Mouse (Mus musculus) urinary bladder, postnatal 14 days (tissue): ENCODE results near the gene Tnpo2.

Experiments used
- DNase-seq: peaks from one replicate; pipeline ENCODE4 v3.0.0; 2021; ENCODE audit warnings: low spot score

Gene Tnpo2

GRCm38 (mm10) chr8:85027516-85027855 is 9.2 kb upstream of the Tnpo2 start:
- DNase-seq: no peak

DNA sequence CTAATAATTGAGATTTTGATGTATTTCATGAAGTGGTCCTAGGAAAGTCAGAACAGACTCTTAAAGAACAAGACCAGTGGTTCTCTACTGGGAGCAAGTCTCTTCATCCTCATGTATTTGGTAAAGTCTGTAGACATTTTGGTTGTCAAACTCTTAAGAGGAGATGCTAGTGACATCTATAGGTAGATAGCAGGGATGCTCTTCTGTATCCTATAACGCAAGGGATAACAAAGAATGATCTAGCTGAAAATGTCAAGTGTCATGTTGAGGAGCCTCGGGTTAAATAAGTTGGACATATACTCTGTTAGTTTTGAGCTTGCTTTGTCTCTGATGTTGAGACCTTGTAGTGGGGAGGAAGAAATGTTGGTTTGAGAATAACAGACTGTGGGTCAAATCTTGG is 8.8 kb upstream of the Tnpo2 start:
- no peak for DNase-seq

DNA sequence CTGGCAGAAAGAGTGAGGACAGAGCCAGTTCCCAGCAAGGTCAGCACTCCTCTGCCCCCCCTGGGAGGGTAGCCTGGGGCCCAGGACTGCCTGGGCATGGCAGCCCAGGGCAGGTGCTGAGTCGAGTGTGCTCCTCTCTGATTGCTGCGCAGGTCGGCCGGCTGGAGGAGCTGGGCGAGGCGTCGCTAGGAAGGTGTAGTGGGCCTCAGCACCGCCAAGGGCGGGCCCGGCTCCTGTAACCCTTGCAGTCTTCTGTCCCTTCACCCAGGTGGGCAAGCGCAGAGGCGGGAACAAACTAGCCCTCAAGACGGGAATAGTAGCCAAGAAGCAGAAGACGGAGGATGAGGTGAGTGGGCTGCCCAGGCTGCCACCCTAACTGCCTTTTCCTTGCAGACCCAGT is 7.4 kb upstream of the Tnpo2 start:
- DNase-seq: no peak

DNA sequence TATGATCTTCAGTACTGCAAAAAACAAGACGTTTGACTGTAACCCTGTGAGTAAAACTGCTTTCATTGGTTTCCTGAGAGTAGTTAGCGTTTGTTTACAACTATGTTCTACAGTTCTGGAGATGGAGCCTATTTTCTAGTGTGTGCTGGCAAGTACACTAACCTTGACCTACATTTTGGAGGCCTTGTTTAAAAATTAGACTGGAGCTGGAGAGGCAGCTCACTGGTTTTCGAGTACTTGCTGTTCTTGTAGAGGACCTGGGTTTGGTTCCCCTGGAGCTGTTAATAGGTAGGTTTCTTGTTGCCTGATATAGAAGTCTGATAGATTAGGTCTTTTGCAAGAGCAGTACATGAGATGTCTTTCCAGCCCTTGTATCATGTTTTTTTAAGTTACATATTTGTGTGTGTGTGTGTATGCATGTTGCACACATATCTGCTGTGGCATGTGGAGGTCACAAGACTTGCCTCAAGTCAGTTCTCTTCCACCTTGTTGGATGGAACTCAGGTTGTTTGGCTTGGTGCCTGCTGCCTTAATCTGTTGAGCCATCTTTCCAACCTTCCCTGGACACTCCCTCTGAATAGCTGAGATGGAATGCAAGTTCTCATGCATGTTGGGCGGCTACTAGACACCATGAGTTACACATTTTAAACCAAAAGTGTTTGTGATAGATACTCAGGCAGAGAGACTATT is 3.9 kb upstream of the Tnpo2 start:
- DNase-seq: peak; percentile 65

DNA sequence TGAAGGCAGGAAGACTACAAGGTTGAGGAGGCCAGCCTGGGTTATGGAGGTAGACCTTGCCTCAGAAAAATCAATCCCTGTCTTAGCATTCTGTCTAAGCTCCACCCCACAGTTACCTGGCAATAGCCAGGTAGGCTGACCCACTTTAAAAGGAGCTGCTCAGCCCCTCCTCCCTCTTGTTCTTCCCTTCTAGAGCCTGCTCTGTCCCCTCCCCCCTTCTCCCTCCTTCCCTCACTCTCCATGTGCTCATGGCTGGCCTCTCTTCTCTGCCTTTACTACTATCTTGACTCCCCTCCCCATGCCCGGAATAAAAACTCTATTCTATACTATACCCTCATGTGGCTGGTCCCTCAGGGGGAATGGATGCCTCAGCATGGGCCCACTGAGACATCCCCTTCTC is 2.8 kb upstream of the Tnpo2 start:
- DNase-seq: no peak

DNA sequence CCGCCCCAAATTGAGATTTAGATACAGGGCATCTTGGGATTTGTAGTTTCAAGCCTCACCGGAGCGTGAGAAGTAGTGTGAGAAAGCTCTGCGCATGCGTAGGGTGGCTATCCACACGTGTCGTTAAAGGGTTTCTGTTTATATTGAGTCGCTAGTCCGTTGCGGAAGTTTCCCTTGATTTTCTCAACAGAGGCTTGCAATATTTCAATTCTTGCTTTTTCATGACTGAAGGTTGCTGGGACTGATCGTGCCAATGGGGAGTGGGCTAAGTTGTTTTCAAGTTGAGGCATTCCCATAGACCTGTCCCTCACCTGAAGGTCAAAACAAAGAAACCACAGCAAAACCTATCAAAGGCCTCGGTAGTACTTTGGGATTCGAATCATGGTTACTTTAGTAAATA is 2.0 kb upstream of the Tnpo2 start:
- DNase-seq: peak; percentile 80

- no peak for DNase-seq
These were observed 1.5 kb upstream of the Tnpo2 start for GRCm38 (mm10) chr8:85035165-85035727.

- DNase-seq: no peak
These were observed 896 bp upstream of the Tnpo2 start for GRCm38 (mm10) chr8:85035728-85036310.

GRCm38 (mm10) chr8:85036381-85036717 is 366 bp upstream of the Tnpo2 start:
- DNase-seq: no peak

GRCm38 (mm10) chr8:85037366-85037680 is 608 bp downstream of the Tnpo2 start:
- no peak for DNase-seq

DNA sequence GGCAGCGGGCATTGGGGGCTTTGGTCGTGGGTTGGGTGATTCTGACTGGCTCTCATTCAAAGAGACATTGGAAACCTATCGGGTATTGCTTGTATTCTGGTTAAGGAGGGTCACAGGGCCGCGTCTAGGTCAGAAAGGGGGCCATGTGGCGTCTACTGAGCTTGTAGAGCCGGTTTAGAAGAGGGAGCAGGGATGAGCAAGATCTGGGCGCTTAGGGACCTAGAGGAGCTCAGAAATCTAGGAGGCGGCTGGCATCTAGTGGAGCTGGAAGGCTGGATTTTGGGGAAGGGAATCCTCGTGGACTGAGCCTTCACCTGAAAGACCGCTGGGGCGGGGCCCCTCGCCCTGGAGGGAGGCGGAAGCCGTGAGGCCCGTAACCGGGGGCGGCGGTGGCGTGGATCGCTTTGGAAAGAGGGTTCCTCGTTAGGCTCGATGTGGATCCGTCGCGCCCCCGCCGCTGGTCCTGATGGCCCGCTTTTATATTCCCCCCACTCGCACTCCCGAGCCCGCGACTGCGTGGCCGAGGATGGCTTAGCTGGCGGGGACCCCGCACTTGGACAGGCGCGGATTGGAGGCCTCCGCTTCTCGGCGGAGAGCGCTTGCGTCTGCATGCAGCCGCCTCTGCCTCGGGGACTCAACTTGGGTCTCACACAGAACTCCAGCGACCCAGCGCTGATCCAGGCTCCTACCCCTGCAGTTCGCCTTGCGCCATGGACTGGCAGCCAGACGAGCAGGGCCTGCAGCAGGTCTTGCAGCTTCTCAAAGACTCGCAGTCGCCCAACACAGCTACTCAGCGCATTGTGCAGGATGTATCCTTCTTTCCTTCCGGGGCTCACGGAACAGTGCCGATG is 1.2 kb downstream of the Tnpo2 start:
- peak; percentile 55 for DNase-seq

- DNase-seq: no peak
These were observed 6.9 kb downstream of the Tnpo2 start for GRCm38 (mm10) chr8:85043619-85044018.

DNA sequence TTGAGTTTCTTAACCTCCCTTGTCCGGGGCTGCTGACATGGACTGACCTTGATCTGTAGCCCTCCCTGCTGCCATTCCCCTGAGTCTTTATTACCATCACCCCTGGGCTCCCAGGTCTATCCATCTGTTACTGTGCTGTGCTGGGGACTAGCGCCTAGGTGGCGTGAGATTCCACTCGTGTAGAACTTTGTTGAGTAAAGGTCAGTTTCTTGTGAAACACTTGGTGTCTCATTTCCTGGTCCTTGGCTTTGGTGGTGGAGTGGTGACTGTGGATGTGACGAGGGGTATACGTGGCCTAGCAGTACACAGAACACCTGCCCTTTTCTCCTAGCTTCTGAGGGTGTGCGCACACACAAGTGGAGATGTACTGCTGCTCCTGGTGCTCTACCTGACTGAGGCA is 20.7 kb downstream of the Tnpo2 start:
- DNase-seq: no peak

DNA sequence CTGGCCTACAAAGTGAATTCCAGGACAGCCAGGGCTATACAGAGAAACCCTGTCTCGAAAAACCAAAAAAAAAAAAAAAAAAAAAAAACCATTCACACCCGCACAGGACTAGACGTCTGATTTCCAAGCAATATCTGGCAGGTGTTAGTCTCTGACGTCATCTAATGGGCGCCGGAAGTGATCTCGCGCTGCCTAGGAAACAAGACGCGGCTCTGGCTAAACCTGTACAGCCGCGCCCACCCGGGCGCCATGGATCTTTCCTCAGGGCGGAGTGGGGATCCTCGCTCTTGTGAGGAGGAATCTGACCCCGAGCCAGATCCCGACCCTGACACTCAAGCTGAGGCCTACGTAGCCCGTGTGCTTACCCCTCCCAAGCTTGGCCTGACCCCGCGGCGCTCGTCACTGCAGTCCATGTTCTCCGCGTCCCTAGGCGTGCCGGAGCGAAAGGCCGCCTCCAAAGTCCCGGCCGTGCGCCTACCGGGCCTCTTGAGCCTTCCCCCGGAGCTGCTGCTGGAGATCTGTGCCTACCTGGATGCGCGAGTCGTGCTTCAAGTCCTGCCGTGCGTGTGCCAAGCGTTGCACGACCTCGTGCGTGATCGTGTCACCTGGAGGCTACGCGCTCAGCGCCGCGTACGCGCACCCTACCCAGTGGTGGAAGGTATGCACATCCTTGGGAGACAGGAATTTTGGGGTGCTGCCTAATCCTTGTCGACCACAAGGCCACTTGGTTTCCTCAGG is 23.3 kb downstream of the Tnpo2 start, which contains the start of gene Fbxw9:
TSS of gene Fbxw9 (plus strand) at position 177 of the 738 bp plus-strand sequence.
- peak; percentile 92 for DNase-seq

DNA sequence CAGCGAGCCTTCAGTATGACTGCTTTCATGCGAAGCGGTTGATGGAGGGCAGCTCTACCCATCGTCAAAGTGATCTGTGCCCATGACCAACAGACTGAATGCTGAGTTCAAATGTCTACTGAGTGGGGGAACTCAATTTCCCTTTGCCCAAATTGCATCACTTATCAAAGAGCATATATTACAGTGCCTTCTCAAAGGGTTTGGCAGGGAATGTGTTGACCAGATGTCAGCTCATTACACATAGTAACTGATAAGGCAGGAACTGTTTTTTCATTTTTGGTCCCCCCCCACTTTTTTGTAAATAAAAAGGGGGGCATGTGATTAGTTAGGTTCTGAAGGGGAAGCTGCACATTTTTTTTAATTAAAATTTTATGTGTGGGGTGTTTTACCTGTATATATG is 25.9 kb downstream of the Tnpo2 start:
- DNase-seq: no peak

- no peak for DNase-seq
These were observed 28.5 kb downstream of the Tnpo2 start for GRCm38 (mm10) chr8:85065213-85065612.

DNA sequence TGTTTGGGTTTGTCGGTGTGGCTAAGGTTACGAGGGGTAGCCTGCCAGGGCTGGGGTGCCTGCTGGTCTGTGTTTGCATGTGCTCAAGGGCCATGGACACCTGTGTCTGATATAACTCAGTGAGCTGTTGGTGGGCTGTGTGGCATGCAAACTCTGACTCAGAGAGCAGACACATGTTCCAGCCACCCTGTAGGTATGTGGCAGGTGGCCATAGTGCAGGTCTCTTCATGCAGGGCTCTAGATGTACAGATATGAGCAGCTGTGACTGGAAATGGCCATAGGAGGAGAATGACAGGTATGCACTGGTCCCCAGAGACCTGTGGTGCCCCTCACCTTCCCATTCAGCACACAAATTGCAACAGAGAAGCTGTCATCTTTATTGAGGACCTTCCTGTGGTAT is 30.4 kb downstream of the Tnpo2 start:
- DNase-seq: peak; percentile 73

DNA sequence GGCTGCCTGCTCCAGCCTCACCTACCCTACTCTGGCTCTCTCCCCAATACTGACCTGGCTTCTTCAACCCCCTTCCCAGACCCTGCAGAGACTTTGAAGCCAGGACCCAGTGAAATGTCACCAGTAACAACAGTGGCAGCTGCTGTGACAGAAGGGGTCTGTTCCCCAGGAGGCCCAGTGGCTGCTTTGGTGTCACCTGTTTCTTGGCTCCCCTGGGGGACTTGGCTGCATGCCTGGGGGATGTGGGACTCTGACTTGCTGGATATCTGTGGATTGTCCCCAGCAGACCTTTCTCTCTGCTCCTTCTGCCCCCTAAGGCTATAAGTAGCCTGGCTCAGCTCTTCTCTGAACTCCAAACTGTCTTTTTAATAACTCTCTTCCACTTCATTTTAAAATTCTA is 31.3 kb downstream of the Tnpo2 start, which contains the start of gene Gm5741:
TSS of gene Gm5741 (minus strand) at position 1 of the 400 bp plus-strand sequence.
- DNase-seq: no peak

- no peak for DNase-seq
These were observed 34.3 kb downstream of the Tnpo2 start for GRCm38 (mm10) chr8:85071041-85071440.

- peak; percentile 92 for DNase-seq
These were observed 35.0 kb downstream of the Tnpo2 start, which contains the start of gene Dhps for GRCm38 (mm10) chr8:85071514-85072281. Gene Dhps (plus strand): TSS chr8:85071757.

GRCm38 (mm10) chr8:85072364-85072929 is 35.7 kb downstream of the Tnpo2 start:
- DNase-seq: no peak
